Mouse (Mus musculus): ENCODE measurements at regions not wholly inside any gene's neighbourhood (a gene's known extent, or its start where the extent isn't known, plus 50 kb on each side); places are given as distances from the start of the nearest gene placed in this dataset.

DNA sequence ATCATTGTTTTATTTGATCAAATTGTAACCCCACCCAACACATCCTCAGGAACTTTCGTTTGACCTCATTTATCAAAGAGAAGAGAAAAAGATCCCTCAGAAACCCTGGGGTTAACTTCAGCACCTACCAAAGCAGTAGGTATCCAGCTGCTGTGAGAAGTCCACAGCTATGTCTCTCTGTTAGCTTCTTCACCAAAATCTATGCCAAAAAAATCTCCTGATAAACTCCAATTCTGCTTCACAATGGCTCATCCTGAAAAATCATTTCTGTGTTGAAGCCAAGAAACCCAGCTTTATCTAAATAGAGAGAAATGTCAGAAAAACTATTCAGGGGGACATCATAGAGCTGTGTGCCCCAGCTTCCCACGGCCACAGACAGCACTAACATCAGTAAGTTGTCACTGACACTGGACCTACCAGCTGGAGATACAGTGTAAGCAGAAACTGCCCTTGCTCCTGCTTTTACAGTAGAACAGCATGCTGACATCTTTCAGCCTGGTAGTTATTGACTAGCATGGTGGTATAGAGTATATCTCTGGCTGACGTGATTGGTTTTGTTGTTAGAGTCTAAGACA, 146.4 kb downstream of the Rchy1 start:
- Histone ChIP-seq H3K4me1 (ENCODE audit: control insufficient read depth, insufficient read depth, low read length) (no peaks in the 10 kb centered on the region), H3K4me3 (ENCODE audit: low read depth, low read length) (no peak overlapping the region), H3K9ac (ENCODE audit: low read length) (no peak overlapping the region), H3K27me3 (ENCODE audit: control insufficient read depth, insufficient read depth, low read length) (no peaks in the 10 kb centered on the region), H3K4me2 (ENCODE audit: low read depth) (no peak overlapping the region), H3K27ac (ENCODE audit: low read depth, low read length) (no peak overlapping the region), H3K9me3 (ENCODE audit: control insufficient read depth, low read length) (no peaks in the 10 kb centered on the region), H3K36me3 (ENCODE audit: control insufficient read depth, insufficient read depth, low read length) (no peaks in the 10 kb centered on the region)
- ATAC-seq (ENCODE audit: insufficient read depth, low FRiP score, low TSS enrichment) = no peak
- no peak for DNase-seq (ENCODE audit: low spot score)
- 79% methylated on average over 3 of the region's 3 CpGs for WGBS

DNA sequence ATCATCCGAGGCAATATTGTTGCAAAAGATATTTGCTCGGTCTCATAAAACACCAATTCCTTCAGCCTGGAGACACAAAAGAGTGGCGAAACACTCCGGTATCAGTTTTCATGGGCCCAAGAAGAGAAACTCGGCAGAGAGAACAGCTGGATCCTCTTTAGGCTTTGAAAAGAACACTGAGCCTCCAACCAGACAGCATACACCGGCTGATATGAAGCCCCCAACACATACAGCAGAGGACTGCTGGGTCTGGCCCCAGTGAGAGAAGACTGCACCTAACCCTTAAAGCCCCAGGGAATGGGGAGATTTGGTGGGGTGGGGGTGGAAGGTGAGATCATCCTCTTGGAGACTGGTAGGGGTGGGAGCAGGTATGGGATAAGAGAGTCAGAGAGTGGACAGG, 147.9 kb downstream of the Rchy1 start:
- H3K4me2 ChIP-seq (ENCODE audit: low read depth) = no peak overlapping the region
- DNase-seq (ENCODE audit: low spot score) (no peak), ATAC-seq (ENCODE audit: insufficient read depth, low FRiP score, low TSS enrichment) (no peak)
- H3K9ac ChIP-seq (ENCODE audit: low read length) = no peak overlapping the region
- no peaks in the 10 kb centered on the region for H3K4me1 ChIP-seq (ENCODE audit: control insufficient read depth, insufficient read depth, low read length)
- no peaks in the 10 kb centered on the region for H3K27me3 ChIP-seq (ENCODE audit: control insufficient read depth, insufficient read depth, low read length)
- WGBS = 74% methylated on average over 6 of the region's 6 CpGs
- no peak overlapping the region for H3K27ac ChIP-seq (ENCODE audit: low read depth, low read length)
- H3K4me3 ChIP-seq (ENCODE audit: low read depth, low read length) = no peak overlapping the region
- H3K36me3 ChIP-seq (ENCODE audit: control insufficient read depth, insufficient read depth, low read length) = no peaks in the 10 kb centered on the region
- H3K9me3 ChIP-seq (ENCODE audit: control insufficient read depth, low read length) = no peaks in the 10 kb centered on the region

DNA sequence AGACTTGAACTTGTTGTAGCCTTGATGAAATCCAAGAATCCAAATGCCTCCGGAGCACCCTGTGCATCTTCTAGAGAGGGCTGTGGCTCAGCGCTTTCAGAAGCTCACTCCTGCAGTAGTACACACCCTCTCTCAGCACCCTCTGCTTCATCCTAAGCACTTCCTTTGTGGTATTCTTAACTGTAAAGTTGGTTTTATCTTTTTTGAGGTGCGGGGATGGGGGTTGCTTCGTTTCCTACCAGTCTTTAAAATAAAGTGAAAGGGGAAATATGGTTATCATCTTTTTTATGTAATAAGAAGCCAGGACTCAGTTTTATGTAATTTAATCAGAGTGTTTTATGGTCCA, 148.5 kb downstream of the Rchy1 start:
- Histone ChIP-seq H3K36me3 (ENCODE audit: control insufficient read depth, insufficient read depth, low read length) (no peaks in the 10 kb centered on the region), H3K27ac (ENCODE audit: low read depth, low read length) (no peak overlapping the region), H3K27me3 (ENCODE audit: control insufficient read depth, insufficient read depth, low read length) (no peaks in the 10 kb centered on the region), H3K4me1 (ENCODE audit: control insufficient read depth, insufficient read depth, low read length) (no peaks in the 10 kb centered on the region), H3K9me3 (ENCODE audit: control insufficient read depth, low read length) (no peaks in the 10 kb centered on the region), H3K4me3 (ENCODE audit: low read depth, low read length) (no peak overlapping the region), H3K4me2 (ENCODE audit: low read depth) (no peak overlapping the region), H3K9ac (ENCODE audit: low read length) (no peak overlapping the region)
- no peak for ATAC-seq (ENCODE audit: insufficient read depth, low FRiP score, low TSS enrichment)
- WGBS = 82% methylated on average over 4 of the region's 4 CpGs
- DNase-seq (ENCODE audit: low spot score) = no peak

DNA sequence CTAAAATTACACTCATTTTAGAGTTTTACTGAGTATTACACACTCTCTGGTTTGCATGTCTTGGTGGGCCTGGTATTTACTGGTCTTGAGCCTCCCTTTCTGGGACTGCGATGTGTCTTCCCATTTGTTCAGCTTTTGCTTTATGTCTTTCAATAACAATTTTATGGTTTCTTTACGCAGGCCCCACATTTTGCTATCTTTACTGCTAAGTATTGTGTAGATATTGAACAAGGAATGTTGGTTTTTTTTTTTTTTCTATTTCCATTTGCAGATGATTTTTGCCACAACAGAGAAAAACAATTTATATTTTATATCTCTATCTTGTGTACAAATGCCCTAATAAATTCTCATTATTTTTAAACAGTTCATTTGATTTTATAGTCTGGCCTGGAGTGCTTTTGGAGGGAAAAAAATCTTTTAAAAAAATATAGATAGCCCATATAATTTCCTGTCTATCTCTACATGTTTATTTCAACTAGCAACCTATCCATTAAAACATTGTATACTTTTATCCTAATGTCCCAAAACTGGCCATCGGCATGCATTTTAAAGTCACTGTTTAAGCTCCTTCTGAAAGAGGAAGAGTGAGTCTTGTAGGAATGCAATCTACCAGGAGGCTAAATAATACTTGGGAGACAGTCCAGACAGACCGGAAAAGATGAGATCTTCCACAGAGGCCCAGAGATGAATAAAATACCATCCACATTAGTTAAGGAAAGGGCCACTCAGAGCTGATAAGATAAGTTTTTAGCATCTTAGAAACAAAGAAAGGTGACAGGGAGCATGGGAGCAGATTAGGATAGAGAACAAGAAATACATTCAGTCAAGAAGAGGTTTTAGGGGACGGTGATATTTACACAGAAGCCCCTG, 149.1 kb downstream of the Rchy1 start:
- Histone ChIP-seq H3K27ac (ENCODE audit: low read depth, low read length) (no peak overlapping the region), H3K27me3 (ENCODE audit: control insufficient read depth, insufficient read depth, low read length) (no peaks in the 10 kb centered on the region), H3K4me1 (ENCODE audit: control insufficient read depth, insufficient read depth, low read length) (no peaks in the 10 kb centered on the region), H3K9ac (ENCODE audit: low read length) (no peak overlapping the region), H3K4me2 (ENCODE audit: low read depth) (no peak overlapping the region), H3K36me3 (ENCODE audit: control insufficient read depth, insufficient read depth, low read length) (no peaks in the 10 kb centered on the region), H3K9me3 (ENCODE audit: control insufficient read depth, low read length) (no peaks in the 10 kb centered on the region), H3K4me3 (ENCODE audit: low read depth, low read length) (no peak overlapping the region)
- ATAC-seq (ENCODE audit: insufficient read depth, low FRiP score, low TSS enrichment) (no peak), DNase-seq (ENCODE audit: low spot score) (no peak)
- 86% methylated on average over 5 of the region's 5 CpGs for WGBS

DNA sequence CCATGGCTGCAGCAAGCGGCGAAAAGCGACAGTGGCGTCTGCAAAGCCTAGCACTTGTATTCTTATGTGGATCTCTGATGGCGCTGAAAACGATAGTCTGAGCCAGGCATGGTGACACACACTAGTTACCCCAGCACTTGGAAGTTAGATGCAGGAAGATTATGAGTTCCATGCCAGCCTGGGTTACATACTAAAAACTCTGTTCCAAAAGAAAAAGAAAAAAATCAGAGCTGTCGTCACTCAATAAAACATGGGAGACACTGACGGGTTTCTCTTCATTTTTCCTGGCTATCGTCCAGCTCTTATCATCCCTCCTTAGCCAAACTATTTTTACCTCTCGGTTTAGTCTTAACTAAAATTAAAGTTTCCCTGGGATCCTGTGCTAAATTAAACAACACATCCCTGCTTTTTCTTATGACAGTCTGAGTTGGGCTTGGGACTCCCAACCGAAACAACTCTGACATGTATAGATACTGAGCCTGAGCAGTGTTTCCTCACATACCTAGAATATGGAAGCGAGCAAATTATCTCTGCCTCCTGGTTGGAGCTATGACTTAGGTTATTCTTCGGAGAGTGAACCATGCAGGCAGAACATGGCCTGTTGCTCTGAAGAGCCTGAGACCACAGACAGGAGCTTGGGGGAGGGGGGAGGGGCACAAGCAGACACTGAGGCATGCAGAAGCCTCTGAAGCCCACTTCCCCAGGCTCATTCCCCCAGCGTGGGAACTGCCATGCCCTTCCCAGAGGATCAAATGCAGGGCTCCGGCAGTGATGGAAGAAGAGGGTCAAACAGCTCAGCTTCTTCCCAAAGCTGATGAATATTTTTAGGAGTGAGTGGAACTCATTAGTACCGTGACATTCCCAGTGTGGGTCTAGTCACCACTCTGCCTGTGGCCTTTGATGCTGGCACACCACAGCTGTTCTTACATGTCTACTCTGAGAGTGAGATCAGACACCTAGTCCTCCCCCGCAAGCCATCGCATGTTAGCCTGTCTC, 155.5 kb downstream of the Rchy1 start:
- DNase-seq (ENCODE audit: low spot score) = peak; percentile 20
- no peak for ATAC-seq (ENCODE audit: insufficient read depth, low FRiP score, low TSS enrichment)

DNA sequence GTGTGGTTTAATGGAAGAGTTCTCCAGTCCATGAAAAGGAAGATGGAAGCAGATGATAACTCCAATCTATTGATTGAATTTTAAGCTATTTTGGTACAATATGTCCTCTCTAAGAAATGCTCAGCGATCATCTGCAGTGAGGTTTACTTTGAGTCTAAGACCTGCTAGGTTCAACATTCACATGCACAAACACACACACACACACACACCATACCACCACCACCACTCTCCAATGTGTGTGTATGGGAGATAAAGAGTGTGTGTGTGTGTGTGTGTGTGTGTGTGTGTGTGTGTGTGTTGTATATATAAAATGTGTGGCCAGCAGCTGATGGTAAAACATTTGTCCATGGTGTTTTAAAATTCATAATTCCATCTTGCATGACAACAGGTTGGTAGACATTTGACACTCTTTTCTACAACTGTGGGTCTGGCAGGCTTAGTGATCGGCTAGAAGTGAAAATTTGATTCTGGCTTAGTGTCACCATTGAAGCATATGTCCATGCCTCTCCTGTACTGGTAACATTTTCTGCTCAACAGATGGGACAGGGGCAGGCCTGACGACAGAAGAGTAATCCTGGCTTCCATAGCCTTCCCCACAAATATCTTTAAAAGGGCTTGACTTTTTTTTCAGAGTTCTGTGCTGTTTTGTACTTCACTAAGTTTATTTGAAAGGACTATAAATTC, 161.4 kb downstream of the Rchy1 start:
- ATAC-seq (ENCODE audit: insufficient read depth, low FRiP score, low TSS enrichment) (no peak), DNase-seq (ENCODE audit: low spot score) (no peak)
- no peak overlapping the region for H3K4me3 ChIP-seq (ENCODE audit: low read depth, low read length)
- H3K27ac ChIP-seq (ENCODE audit: low read depth, low read length) = no peak overlapping the region
- H3K27me3 ChIP-seq (ENCODE audit: control insufficient read depth, insufficient read depth, low read length) = no peaks in the 10 kb centered on the region
- no peaks in the 10 kb centered on the region for H3K9me3 ChIP-seq (ENCODE audit: control insufficient read depth, low read length)
- H3K9ac ChIP-seq (ENCODE audit: low read length) = no peak overlapping the region
- WGBS = 90% methylated on average over 3 of the region's 3 CpGs
- no peaks in the 10 kb centered on the region for H3K4me1 ChIP-seq (ENCODE audit: control insufficient read depth, insufficient read depth, low read length)
- no peaks in the 10 kb centered on the region for H3K36me3 ChIP-seq (ENCODE audit: control insufficient read depth, insufficient read depth, low read length)
- H3K4me2 ChIP-seq (ENCODE audit: low read depth) = no peak overlapping the region

More for the DNA sequence above, 155.5 kb downstream of the Rchy1 start:
- no peaks in the 10 kb centered on the region for H3K27me3 ChIP-seq (ENCODE audit: control insufficient read depth, insufficient read depth, low read length)
- H3K9me3 ChIP-seq (ENCODE audit: control insufficient read depth, low read length) = no peaks in the 10 kb centered on the region
- H3K4me1 ChIP-seq (ENCODE audit: control insufficient read depth, insufficient read depth, low read length) = no peaks in the 10 kb centered on the region
- H3K4me2 ChIP-seq (ENCODE audit: low read depth) = no peak overlapping the region
- no peak overlapping the region for H3K4me3 ChIP-seq (ENCODE audit: low read depth, low read length)
- no peak overlapping the region for H3K9ac ChIP-seq (ENCODE audit: low read length)
- H3K27ac ChIP-seq (ENCODE audit: low read depth, low read length) = no peak overlapping the region
- no peaks in the 10 kb centered on the region for H3K36me3 ChIP-seq (ENCODE audit: control insufficient read depth, insufficient read depth, low read length)
- WGBS = 75% methylated on average over 18 of the region's 18 CpGs

DNA sequence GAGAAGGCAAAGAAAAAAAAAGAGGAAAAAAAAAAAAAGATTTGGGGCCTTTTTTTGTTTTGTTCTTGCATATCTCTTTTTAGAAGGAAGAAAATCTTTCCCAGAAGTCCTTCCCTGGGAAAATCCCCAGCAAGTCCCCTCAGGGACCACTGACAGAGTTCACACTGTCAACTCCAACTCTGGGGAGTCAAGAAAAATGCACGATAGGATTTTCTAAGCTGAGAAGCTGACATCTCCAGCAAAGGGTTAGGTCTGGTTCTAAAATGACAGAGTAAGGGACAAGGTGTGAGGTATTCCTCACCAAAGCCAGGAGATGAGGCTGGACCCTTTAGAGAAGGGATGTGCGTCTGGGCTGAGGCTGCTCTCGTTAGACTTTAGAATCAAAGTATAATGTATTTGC, 165.5 kb downstream of the Rchy1 start:
- no peaks in the 10 kb centered on the region for H3K36me3 ChIP-seq (ENCODE audit: control insufficient read depth, insufficient read depth, low read length)
- no peak for DNase-seq (ENCODE audit: low spot score)
- no peak overlapping the region for H3K4me3 ChIP-seq (ENCODE audit: low read depth, low read length)
- no peak overlapping the region for H3K4me2 ChIP-seq (ENCODE audit: low read depth)
- H3K4me1 ChIP-seq (ENCODE audit: control insufficient read depth, insufficient read depth, low read length) = no peaks in the 10 kb centered on the region
- H3K9ac ChIP-seq (ENCODE audit: low read length) = no peak overlapping the region
- no peak overlapping the region for H3K27ac ChIP-seq (ENCODE audit: low read depth, low read length)
- 83% methylated on average over 3 of the region's 3 CpGs for WGBS
- no peak for ATAC-seq (ENCODE audit: insufficient read depth, low FRiP score, low TSS enrichment)
- no peaks in the 10 kb centered on the region for H3K27me3 ChIP-seq (ENCODE audit: control insufficient read depth, insufficient read depth, low read length)
- H3K9me3 ChIP-seq (ENCODE audit: control insufficient read depth, low read length) = no peaks in the 10 kb centered on the region

DNA sequence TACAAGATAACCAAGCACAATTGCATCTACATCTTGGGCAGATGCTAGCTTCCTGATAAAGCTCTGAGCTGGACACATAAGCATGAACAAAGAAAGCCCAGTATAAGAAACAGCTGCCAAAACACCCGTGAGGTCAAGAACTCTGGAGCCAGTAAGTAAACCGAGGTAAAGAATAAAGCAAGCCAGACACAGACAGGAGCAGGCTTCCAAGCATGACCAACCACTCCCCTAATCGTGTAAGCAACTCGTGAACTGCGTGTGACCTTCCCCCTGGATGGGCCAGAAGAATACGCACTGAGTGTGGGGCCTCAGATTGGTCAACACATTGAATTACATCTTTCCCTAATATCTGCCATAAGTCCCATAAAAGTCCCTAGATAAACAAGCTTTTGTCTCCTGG, 170.1 kb downstream of the Rchy1 start:
- ATAC-seq (ENCODE audit: insufficient read depth, low FRiP score, low TSS enrichment) (no peak), DNase-seq (ENCODE audit: low spot score) (peak; percentile 19)
- Histone ChIP-seq H3K36me3 (ENCODE audit: control insufficient read depth, insufficient read depth, low read length) (no peaks in the 10 kb centered on the region), H3K4me2 (ENCODE audit: low read depth) (no peak overlapping the region), H3K9me3 (ENCODE audit: control insufficient read depth, low read length) (no peaks in the 10 kb centered on the region), H3K27ac (ENCODE audit: low read depth, low read length) (no peak overlapping the region), H3K4me3 (ENCODE audit: low read depth, low read length) (no peak overlapping the region), H3K27me3 (ENCODE audit: control insufficient read depth, insufficient read depth, low read length) (no peaks in the 10 kb centered on the region), H3K9ac (ENCODE audit: low read length) (no peak overlapping the region), H3K4me1 (ENCODE audit: control insufficient read depth, insufficient read depth, low read length) (no peaks in the 10 kb centered on the region)
- WGBS = 70% methylated on average over 6 of the region's 6 CpGs

Measured in neural tube, embryonic 11.5 days (tissue).